Mouse (Mus musculus): ENCODE measurements around the gene Tomm20.

Tomm20 gene

DNA sequence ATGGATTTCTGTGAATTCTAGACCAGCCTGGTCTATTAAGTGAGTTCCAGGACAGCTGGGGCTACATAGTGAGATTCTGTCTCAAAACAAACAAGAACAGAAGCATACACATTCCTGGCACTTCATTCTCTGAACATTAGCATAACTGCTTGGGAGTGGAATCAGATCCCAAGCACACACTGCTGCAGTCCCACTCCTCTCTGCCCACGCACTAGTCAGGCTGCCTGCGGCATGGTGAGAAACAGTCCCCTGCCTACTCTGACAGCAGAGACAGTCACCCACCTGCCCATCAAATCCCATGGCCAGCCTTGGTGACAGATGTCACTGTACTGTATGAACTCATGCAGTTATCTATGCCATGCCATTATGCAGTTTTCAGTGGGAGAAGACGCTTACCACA lies 15.9 kb upstream of the Tomm20 start:
- DNase-seq (ENCODE audit: low read depth): no peak

GRCm38 (mm10) chr8:126951900-126952636 lies 6.4 kb upstream of the Tomm20 start:
- no peak for DNase-seq (ENCODE audit: low read depth)

- no peak for DNase-seq (ENCODE audit: low read depth)
Measured at GRCm38 (mm10) chr8:126949527-126949926, 3.9 kb upstream of the Tomm20 start.

DNA sequence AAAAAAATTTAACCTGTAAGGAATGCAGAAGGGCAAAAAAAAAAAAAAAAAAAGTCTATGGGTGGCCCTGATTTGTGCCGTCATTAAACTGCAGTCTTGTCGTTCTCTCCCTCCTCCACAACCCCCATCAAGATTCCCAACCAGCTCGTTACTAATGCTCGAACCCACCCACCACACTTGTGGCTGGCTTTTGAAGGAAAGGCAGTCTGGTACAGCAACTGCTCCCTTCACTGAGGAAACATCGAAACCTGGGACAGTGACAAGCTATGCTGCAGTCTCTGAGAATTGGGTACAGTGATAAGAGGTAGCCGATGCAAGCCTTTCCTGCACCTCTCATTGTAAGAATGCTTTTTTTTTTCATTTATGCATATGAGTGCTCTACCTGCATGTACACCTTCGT lies 800 bp upstream of the Tomm20 start:
- no peak for DNase-seq (ENCODE audit: low read depth)

DNA sequence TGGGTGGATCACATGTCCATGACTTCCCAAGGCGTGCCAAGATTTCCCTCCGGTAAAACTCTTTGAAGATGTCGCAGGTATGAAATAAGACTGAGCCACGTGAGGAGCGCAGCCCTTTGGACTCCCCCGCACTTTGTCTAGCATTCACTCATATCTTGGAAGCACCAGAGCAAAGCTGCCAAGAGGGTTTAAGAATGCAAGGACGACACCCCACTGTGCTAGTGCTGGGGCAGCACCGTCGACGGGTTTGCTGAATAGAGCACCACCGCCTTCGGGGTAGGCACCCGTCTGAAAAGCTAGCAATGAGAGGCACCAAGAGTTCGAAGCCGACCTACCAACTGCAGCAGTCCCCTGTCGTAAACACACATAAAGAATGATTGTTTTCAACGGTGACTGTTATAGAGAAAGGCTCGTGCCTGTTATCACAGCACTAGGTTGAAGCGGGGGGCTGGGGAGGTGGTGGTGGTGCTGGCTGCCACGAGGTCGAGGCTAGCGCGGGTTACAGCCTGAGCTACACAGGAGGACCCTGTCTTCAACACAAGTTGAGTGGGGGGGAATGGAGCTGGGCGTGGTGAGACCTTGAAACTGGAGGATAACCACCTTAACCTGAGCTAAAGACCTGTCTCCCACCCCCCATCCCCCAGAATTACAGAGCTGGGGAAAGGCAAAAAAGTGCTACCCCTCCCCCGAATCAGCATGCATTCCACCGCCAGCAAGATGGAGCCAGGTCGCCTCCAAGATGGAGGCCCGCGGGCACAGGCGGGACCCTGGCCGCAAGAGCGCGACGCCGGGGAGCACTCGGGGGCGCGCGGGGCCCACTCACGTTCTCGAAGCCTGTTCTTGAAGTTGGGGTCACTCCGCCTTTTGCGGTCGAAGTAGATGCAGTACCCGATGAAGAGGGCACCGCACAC lies 608 bp downstream of the Tomm20 start:
- peak; percentile 39 for DNase-seq (ENCODE audit: low read depth)

- no peak for DNase-seq (ENCODE audit: low read depth)
Measured at GRCm38 (mm10) chr8:126943565-126943964, 2.1 kb downstream of the Tomm20 start.

DNA sequence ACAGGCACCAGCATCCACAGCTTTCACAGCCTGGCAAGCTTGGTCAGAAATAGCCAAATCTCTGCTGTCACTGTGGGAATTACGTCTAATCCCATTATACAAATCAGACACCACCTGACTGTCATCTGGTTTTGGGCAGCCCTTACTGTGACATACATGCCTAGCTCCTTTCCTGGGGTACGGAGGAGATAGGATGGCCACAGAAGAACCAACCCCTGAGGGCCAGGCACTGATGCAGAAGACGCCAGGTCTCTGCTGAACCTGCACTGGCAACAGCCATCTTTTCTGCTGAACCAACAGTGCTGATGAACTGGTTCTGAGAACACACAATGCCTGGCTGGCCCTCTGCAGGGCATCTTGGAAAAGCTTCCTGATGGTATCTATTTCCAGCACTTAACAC lies 8.3 kb downstream of the Tomm20 start:
- no peak for DNase-seq (ENCODE audit: low read depth)

DNA sequence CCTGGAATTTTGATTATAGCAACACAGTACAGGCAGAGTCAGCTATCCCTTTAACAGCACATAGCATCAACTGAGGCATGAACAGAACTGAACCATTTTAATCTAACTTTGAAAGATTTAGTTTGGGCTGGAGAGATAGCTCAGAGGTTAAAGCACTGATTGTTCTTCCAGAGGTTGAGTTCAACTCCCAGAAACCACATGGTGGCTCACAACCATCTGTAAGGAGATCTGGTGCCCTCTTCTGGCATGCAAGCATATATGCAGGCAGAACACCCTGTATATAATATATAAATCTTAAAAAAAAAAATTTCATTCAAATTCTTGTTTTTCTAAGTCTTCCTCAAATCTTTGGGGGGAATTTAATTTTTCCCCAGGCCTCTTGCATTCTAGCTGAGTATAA lies 9.7 kb downstream of the Tomm20 start:
- DNase-seq (ENCODE audit: low read depth): no peak

GRCm38 (mm10) chr8:126935387-126935786 lies 10.3 kb downstream of the Tomm20 start:
- DNase-seq (ENCODE audit: low read depth): no peak

- DNase-seq (ENCODE audit: low read depth): no peak
Measured at GRCm38 (mm10) chr8:126932656-126933055, 13.0 kb downstream of the Tomm20 start.

DNA sequence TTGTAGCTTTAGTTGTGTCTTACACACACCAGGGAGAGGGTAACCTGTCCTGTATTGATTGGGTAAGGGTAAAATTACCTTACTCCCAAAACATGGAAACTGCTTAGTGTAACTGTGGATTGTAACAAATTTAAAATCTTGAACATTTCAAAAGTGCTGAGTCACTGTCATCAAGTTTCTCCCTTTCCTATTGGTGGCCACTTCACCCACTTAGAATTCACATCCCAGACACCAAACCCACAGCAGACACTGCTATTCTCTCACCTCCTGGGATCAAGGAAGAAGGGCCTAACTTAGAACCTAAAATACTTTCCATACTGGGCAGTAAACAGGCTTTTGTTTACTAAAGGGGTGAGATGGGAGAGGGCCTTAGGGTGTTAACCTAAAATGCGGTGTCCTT lies 13.4 kb downstream of the Tomm20 start:
- no peak for DNase-seq (ENCODE audit: low read depth)

DNA sequence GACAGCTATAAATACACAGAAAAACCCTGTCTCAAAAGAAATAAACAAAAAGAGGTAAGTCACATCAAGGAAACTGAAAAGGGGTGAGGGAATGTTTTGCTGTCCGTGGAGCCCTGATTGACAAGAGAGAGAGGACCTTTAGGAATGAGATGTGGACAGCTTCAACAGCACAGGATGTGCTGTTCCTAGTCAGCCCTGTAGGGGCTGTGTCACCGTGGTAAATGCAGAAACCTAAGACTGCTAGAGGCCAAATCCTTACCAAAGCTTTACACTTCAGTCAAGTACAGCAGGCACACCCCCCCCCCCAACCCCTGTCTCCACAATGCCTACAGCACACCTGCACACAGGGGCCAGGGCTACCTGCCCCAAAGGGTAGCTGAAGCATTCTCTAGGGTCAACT lies 13.9 kb downstream of the Tomm20 start:
- DNase-seq (ENCODE audit: low read depth): no peak

GRCm38 (mm10) chr8:126929607-126930161 lies 16.0 kb downstream of the Tomm20 start:
- peak; percentile 87 for DNase-seq (ENCODE audit: low read depth)

- DNase-seq (ENCODE audit: low read depth): no peak
Measured at GRCm38 (mm10) chr8:126928755-126929505, 16.7 kb downstream of the Tomm20 start.

DNA sequence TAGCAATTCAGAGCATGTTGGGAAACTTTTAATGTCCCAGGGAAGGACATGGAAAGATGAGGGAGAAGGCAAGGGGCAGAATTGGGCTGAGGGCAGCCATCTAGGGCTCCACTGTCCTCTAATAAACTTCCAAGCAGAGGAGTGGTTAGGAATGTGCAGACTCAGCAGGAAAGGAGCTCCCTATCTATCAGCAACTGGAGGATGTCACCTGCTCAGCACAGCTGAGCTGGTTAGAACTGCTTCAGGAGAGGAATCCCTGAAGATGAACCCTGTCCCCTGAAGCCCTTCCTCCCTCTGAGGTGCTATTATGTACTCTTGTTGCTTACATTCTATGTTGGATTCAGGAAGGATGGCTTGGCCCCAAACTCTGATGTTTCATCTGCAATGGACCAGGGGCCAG lies 17.6 kb downstream of the Tomm20 start:
- DNase-seq (ENCODE audit: low read depth): no peak

GRCm38 (mm10) chr8:126927058-126927457 lies 18.6 kb downstream of the Tomm20 start:
- DNase-seq (ENCODE audit: low read depth): no peak

DNA sequence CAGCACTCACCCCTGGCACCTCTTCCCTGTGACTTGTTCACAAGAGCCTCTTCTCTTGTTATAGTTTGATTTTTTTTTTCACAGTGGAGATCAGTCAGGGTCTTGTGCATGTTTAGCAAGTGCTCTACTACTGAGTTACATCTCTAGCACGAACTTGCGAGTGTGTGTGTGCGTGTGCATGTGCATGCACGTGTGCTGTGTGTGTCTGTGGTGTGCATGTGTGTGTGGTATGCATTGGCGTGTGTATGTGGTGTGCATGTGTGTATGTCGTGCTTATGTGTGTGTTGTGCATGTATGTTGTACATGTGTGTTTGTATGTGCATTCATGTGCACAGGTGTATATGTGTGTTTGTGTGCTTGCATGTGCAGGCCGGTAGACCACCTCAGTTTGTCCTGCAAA lies 22.7 kb downstream of the Tomm20 start:
- DNase-seq (ENCODE audit: low read depth): no peak

DNA sequence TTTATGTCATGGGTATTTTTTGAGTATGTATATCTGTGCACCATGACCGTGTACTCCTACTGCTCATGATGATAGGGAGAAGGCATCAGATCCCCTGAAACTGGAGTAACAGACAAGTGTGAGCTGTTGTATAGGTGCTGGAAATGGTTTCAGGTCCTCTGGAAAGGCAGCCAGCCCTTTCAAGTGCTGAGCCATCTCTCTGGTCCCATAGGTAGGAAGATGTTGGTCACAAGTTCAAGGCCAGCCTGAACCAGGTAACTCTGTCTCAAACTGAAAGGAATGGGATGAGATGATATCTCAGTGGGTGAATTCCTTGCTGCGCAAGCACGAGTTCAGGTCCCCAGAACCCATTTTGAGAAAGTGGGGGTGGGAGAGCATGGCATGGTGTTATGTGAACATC lies 24.2 kb downstream of the Tomm20 start:
- DNase-seq (ENCODE audit: low read depth): no peak

DNA sequence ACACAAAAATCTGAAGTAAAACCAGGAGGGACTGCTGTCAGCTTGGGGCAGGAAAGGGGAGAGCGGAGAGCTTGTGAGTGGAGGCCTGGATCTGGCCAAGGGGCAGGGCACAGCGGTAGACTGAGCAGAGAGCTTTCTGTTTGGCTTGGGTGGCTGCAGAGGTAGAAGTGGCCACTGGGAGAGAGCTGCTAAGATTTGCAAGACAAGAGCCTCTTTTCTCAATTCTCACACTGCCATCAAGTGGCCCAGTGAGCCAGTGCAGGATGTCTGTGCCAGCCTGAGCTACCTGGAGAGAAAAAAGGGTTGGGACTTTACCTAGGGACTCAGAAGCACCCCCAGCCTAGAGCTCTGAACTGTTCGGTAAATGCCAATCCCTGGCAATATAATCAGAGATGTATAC lies 24.8 kb downstream of the Tomm20 start:
- DNase-seq (ENCODE audit: low read depth): no peak

DNA sequence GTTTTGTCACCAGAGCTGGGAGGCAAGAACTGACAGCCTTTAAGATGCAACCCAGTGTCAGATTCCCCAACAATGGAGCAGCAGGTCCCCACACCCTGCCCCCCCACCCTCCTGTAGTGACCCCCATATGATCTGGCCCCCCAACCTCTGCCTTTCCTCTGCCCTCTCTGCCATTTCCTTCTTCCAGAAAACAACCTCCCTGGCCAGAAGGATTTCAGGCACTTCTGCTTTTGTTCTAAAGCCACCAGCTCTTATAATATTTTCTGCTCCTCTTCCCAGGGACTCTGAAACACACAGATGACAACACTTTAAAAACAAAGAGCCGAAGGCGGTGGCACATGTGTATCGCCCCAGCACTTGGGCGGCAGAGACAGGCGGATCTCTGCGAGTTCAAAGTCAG lies 25.3 kb downstream of the Tomm20 start:
- no peak for DNase-seq (ENCODE audit: low read depth)

DNA sequence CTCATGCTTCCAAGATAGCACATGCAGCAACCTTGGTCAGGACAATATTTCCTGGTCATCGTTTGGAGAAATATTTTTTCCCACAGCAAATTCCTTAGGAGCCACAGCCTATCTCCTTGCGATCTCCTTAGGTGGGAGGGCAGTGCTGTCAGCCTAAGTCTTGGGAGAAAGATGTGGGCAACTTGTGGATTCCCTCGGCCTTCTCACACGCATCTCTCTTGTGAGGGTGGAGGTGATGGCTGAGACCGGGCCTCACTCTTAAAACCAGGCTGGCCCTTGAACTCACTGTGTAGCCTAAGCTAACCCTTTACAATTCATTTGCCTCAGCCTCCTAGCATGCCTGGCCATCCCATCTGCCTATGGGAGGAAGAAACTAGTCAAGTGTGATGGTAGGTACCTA lies 25.9 kb downstream of the Tomm20 start:
- no peak for DNase-seq (ENCODE audit: low read depth)

- no peak for DNase-seq (ENCODE audit: low read depth)
Measured at GRCm38 (mm10) chr8:126919255-126919654, 26.4 kb downstream of the Tomm20 start.
